Mouse (Mus musculus) hindbrain, postnatal 0 days (tissue): ENCODE measurements at regions not wholly inside any gene's neighbourhood (a gene's known extent, or its start where the extent isn't known, plus 50 kb on each side); places are given as distances from the start of the nearest gene placed in this dataset.

Experiments
- ATAC-seq: fragments of 200-750 bp; cut with Nextera tagmentation; 2 replicates; pipeline ENCODE4 v1.8.0; 2017; ENCODE audit warnings: mild to moderate bottlenecking, moderate TSS enrichment, moderate library complexity
- DNase-seq: peaks from one replicate; pipeline ENCODE4 v3.0.0-alpha.2; 2015; ENCODE audit warnings: low spot score
- H3K27ac ChIP-seq: fragments of 300-500 bp; sonication (generic); 2 replicates; pipeline ENCODE4 v1.5.1; 2014; ENCODE audit warnings: mild to moderate bottlenecking
- H3K27me3 ChIP-seq: fragments of 300-500 bp; sonication (generic); 2 replicates; pipeline ENCODE4 v1.6.1; 2014; ENCODE audit warnings: low read length, mixed read lengths; ENCODE audit not compliant: insufficient read depth
- H3K36me3 ChIP-seq: fragments of 300-500 bp; sonication (generic); 2 replicates; pipeline ENCODE4 v1.6.1; 2014; ENCODE audit warnings: low read length, mixed read lengths; ENCODE audit not compliant: insufficient read depth
- H3K4me1 ChIP-seq: fragments of 300-500 bp; sonication (generic); 2 replicates; pipeline ENCODE4 v1.6.1; 2014; ENCODE audit warnings: antibody characterized with exemption, low read length, mixed read lengths; ENCODE audit not compliant: insufficient read depth
- H3K4me2 ChIP-seq: fragments of 300-500 bp; sonication (generic); 2 replicates; pipeline ENCODE4 v1.6.1; 2014; ENCODE audit warnings: low read depth, mild to moderate bottlenecking, low read length, moderate library complexity, mixed read lengths
- H3K4me3 ChIP-seq: fragments of 300-500 bp; sonication (generic); 2 replicates; pipeline ENCODE4 v1.5.1; 2014; ENCODE audit warnings: low read length
- H3K9ac ChIP-seq: fragments of 300-500 bp; sonication (generic); replicated peaks from 2 replicates; pipeline ENCODE4 v1.6.1; 2014; ENCODE audit warnings: mild to moderate bottlenecking, low read length, moderate library complexity, mixed read lengths
- H3K9me3 ChIP-seq: fragments of 300-500 bp; sonication (generic); 2 replicates; pipeline ENCODE4 v1.6.1; 2016; ENCODE audit warnings: low read length, mixed read lengths
- CTCF ChIP-seq: IDR thresholded peaks from 2 replicates; pipeline ENCODE4 v1.5.1; 2016; ENCODE audit warnings: antibody characterized with exemption, control low read depth, low read depth
- WGBS: fragments of 180-500 bp; shearing (Covaris S2); extraction: QIAGEN DNeasy Blood & Tissue Kit; methylation state at CpG from one replicate; pipeline ENCODE4 v1.1.7; 2014; 5-methylcytosine and 5-hydroxymethylcytosine counted together

- no peak overlapping the region for H3K27ac ChIP-seq
- no peak overlapping the region for H3K4me3 ChIP-seq
- no peak overlapping the region for H3K9ac ChIP-seq
- no peaks in the 10 kb centered on the region for H3K4me1 ChIP-seq
- no peaks in the 10 kb centered on the region for H3K27me3 ChIP-seq
- 89% methylated on average over 11 of the region's 11 CpGs for WGBS
- DNase-seq (no peak), ATAC-seq (no peak)
- no peaks in the 10 kb centered on the region for H3K9me3 ChIP-seq
- TF ChIP-seq CTCF: no peak
- H3K4me2 ChIP-seq: no peak overlapping the region
- H3K36me3 ChIP-seq: no peaks in the 10 kb centered on the region
These were observed 55.1 kb upstream of the Tns3 start for GRCm38 (mm10) chr11:8719211-8719966.

GRCm38 (mm10) chr11:8717774-8718173 lies 53.4 kb upstream of the Tns3 start:
- Histone ChIP-seq H3K4me3 (no peak overlapping the region), H3K27me3 (no peaks in the 10 kb centered on the region), H3K9ac (no peak overlapping the region), H3K9me3 (no peaks in the 10 kb centered on the region), H3K36me3 (no peaks in the 10 kb centered on the region), H3K27ac (no peak overlapping the region), H3K4me2 (no peak overlapping the region), H3K4me1 (no peaks in the 10 kb centered on the region)
- no peak for ATAC-seq
- DNase-seq: no peak
- no peak for TF ChIP-seq CTCF
- WGBS: 94% methylated on average over 3 of the region's 3 CpGs

- DNase-seq (no peak), ATAC-seq (no peak)
- Histone ChIP-seq H3K27ac (no peak overlapping the region), H3K4me1 (no peaks in the 10 kb centered on the region), H3K36me3 (no peaks in the 10 kb centered on the region), H3K9me3 (no peaks in the 10 kb centered on the region), H3K4me3 (no peak overlapping the region), H3K4me2 (no peak overlapping the region), H3K27me3 (no peaks in the 10 kb centered on the region), H3K9ac (no peak overlapping the region)
- 81% methylated on average over 5 of the region's 5 CpGs for WGBS
- no peak for TF ChIP-seq CTCF
These were observed 52.5 kb upstream of the Tns3 start for GRCm38 (mm10) chr11:8716858-8717257.

- 41% methylated on average over 2 of the region's 2 CpGs for WGBS
- Histone ChIP-seq H3K27ac (no peak overlapping the region), H3K4me2 (no peak overlapping the region), H3K9me3 (no peaks in the 10 kb centered on the region), H3K27me3 (no peaks in the 10 kb centered on the region), H3K36me3 (no peaks in the 10 kb centered on the region), H3K4me3 (no peak overlapping the region), H3K4me1 (no peaks in the 10 kb centered on the region), H3K9ac (no peak overlapping the region)
- ATAC-seq: peak; percentile 62; the same call in 1 of the 2 replicates
- DNase-seq: peak; percentile 10
- no peak for TF ChIP-seq CTCF
These were observed 51.4 kb upstream of the Tns3 start for GRCm38 (mm10) chr11:8715775-8716174.
